In genomic region chr8:111312758-111313162, GRCm38 (mm10) we compare ENCODE assay signal across 9 mouse cellular contexts. TPM values are rescaled to one million over a fixed set of nuclear protein-coding genes. Genes with fewer than 3 reads are reported as not detected.
DNase-seq lines count a peak whose midpoint lies in the region; ATAC-seq and TF ChIP-seq lines count a peak whose summit lies in the region.
"Had no signal": no experiment of that assay in that cellular context is flagged by ENCODE, and none has a peak within 500 bp of the region (broad histone marks: within the 10 kb centered on the region; RNA-seq: fewer than 3 reads in every experiment).

No protein-coding gene starts in this region.

- DNase-seq in heart, adult 11 months = peak; percentile 84
- DNase-seq in heart, adult 18-20 months = no peak
- peak; percentile 20 for DNase-seq in CH12.LX (ENCODE audit: extremely low read depth)
- peak; percentile 42 for DNase-seq in c-Kit-negative CD71-positive TER-119-positive erythroid progenitor cells, embryonic 14.5 days (ENCODE audit: low read depth, low spot score)
- no peak for DNase-seq in kidney, adult 8-10 months
- DNase-seq in right cerebral cortex, postnatal 25 days = no peak
- DNase-seq: gastrocnemius, postnatal 25 days had no signal

- ATAC-seq in liver, embryonic 16.5 days (ENCODE audit: low read depth) = peak; percentile 97
- no peak for ATAC-seq in forebrain, embryonic 15.5 days (replicated peaks)

- peaks cover 15% of the 10 kb centered on the region for H3K27me3 ChIP-seq in CH12.LX (replicated peaks)
- H3K27me3 ChIP-seq in liver, embryonic 16.5 days (ENCODE audit: control insufficient read depth, insufficient read depth, low read depth, low read length) = no peaks in the 10 kb centered on the region
- H3K27me3 ChIP-seq in forebrain, embryonic 15.5 days = no peaks in the 10 kb centered on the region

- peaks cover 2% of the 10 kb centered on the region for H3K9me3 ChIP-seq in CH12.LX (replicated peaks; ENCODE audit: low read length)
- no peaks in the 10 kb centered on the region for H3K9me3 ChIP-seq in liver, embryonic 16.5 days (replicated peaks; ENCODE audit: control insufficient read depth, low read length)
- H3K9me3 ChIP-seq in forebrain, embryonic 15.5 days = no peaks in the 10 kb centered on the region

- no peak overlapping the region for H3K4me2 ChIP-seq in CH12.LX (ENCODE audit: insufficient read depth, low read depth, poor library complexity, severe bottlenecking)
- H3K4me2 ChIP-seq in liver, embryonic 16.5 days (ENCODE audit: low read depth, low read length) = no peak overlapping the region
- no peak overlapping the region for H3K4me2 ChIP-seq in forebrain, embryonic 15.5 days (replicated peaks)

- no peak overlapping the region for H3K27ac ChIP-seq in CH12.LX (ENCODE audit: insufficient read depth, low read depth)
- peak overlapping the region; percentile 46; the same call in 1 of the 2 replicates for H3K27ac ChIP-seq in liver, embryonic 16.5 days (ENCODE audit: low read length)
- no peak overlapping the region for H3K27ac ChIP-seq in forebrain, embryonic 15.5 days (replicated peaks)

- in situ Hi-C loops in CH12.LX (cut with MboI; ENCODE audit: low pct_ligation_motif_present, low pct_unique_long_range_greater_than_20kb, low sequenced_read_pairs) = no loop called here

- H3K9ac ChIP-seq in CH12.LX (ENCODE audit: insufficient read depth, low read depth) = no peak overlapping the region
- H3K9ac ChIP-seq in liver, embryonic 16.5 days (ENCODE audit: low read depth, low read length) = no peak overlapping the region
- no peak overlapping the region for H3K9ac ChIP-seq in forebrain, embryonic 15.5 days (replicated peaks)

- peaks cover 0 to 7% of the 10 kb centered on the region in 2 experiments for H3K36me3 ChIP-seq in CH12.LX (replicated peaks in 1 of 2; ENCODE audit: control insufficient read depth in 1 of 2, insufficient read depth in 1 of 2, low read length in 1 of 2)
- H3K36me3 ChIP-seq in liver, embryonic 16.5 days (ENCODE audit: control insufficient read depth, insufficient read depth) = no peaks in the 10 kb centered on the region
- no peaks in the 10 kb centered on the region for H3K36me3 ChIP-seq in forebrain, embryonic 15.5 days

- dilution Hi-C loops in CH12.LX (cut with MboI; ENCODE audit: extremely low pct_ligation_motif_present, extremely low pct_unique_long_range_greater_than_20kb, low sequenced_read_pairs) = no loop called here

- WGBS in liver, embryonic 16.5 days (ENCODE audit: insufficient replicate concordance) = 24% methylated on average over 3 of the region's 3 CpGs
- 76% methylated on average over 3 of the region's 3 CpGs for WGBS in forebrain, embryonic 15.5 days

- peak; percentile 33 to 49; a peak in 3 of 4 replicates for TF ChIP-seq CTCF in CH12.LX (conservative IDR thresholded peaks at IDR 0.05 in 1 of 2, IDR thresholded peaks at IDR 0.05 in 1 of 2; ENCODE audit: low read depth in 2 of 2, low read length in 2 of 2)

- peak; percentile 19 for TF ChIP-seq RAD21 in CH12.LX (IDR thresholded peaks at IDR 0.05; ENCODE audit: low read depth, low read length)

- H3K4me3 ChIP-seq in CH12.LX (replicated peaks in 1 of 3; ENCODE audit: low read depth in 2 of 3, low read length in 2 of 3, poor library complexity in 1 of 3) = no peak overlapping the region
- no peak overlapping the region for H3K4me3 ChIP-seq in liver, embryonic 16.5 days (ENCODE audit: low read depth, low read length)
- no peak overlapping the region for H3K4me3 ChIP-seq in forebrain, embryonic 15.5 days

- TF ChIP-seq POLR2A in CH12.LX (IDR thresholded peaks at IDR 0.05; ENCODE audit: low read depth, low read length) = no peak

- no peak for TF ChIP-seq EP300 in CH12.LX (IDR thresholded peaks at IDR 0.05; ENCODE audit: low read length)

- no peaks in the 10 kb centered on the region for H3K4me1 ChIP-seq in CH12.LX (ENCODE audit: control insufficient read depth in 1 of 2, insufficient read depth in 2 of 2)
- H3K4me1 ChIP-seq in liver, embryonic 16.5 days (ENCODE audit: control insufficient read depth, low read depth, low read length) = peaks cover 9% of the 10 kb centered on the region
- H3K4me1 ChIP-seq in forebrain, embryonic 15.5 days = no peaks in the 10 kb centered on the region

- no peaks in the 10 kb centered on the region for H3K79me2 ChIP-seq in CH12.LX (replicated peaks; ENCODE audit: control insufficient read depth, extremely low read depth, insufficient read depth, poor library complexity, severe bottlenecking)

TF ChIP-seq in CH12.LX, 34 proteins besides CTCF, POLR2A, EP300 and RAD21:
- no peak for TF ChIP-seq CHD2 (IDR thresholded peaks at IDR 0.05; ENCODE audit: low read length)
- TF ChIP-seq SMC3 (IDR thresholded peaks at IDR 0.05; ENCODE audit: low read depth, low read length) = peak; percentile 21; the same call in 1 of the 2 replicates

RNA-seq across cellular contexts. Expression of gene Rfwd3, which starts 12.7 kb away (rescaled TPM):
- total RNA-seq in heart, adult 18-20 months (2021) = 10 to 100 TPM; 15.4 to 18.0 TPM
- total RNA-seq in CH12.LX (2012; rRNA removed) (53.1 and 63.2 TPM in 2 replicates), CH12.LX (2014; rRNA removed) (63.6 and 68.3 TPM in 2 replicates)
- 56.7 and 64.5 TPM in 2 replicates for polyA plus RNA-seq in CH12.LX (2012; ENCODE audit: insufficient read length, low read depth)
- polyA plus RNA-seq in liver, embryonic 16.5 days (2015; fragmentation: Nextera tagmentation; extraction: Ambion mirVana) = 44.6 and 48.2 TPM in 2 replicates
- polyA plus RNA-seq in forebrain, embryonic 15.5 days (2015; fragmentation: Nextera tagmentation; extraction: Ambion mirVana) = 34.3 and 34.9 TPM in 2 replicates

RNA-seq across cellular contexts. Expression of gene Mlkl, which starts 25.2 kb away (rescaled TPM):
- total RNA-seq in heart, adult 18-20 months (2021) = 1 to 10 TPM; 2.7 to 3.2 TPM
- total RNA-seq in CH12.LX (2012; rRNA removed) = 7.9 and 9.2 TPM in 2 replicates
- total RNA-seq in CH12.LX (2014; rRNA removed) = 0.42 and 0.72 TPM in 2 replicates
- polyA plus RNA-seq in CH12.LX (2012; ENCODE audit: insufficient read length, low read depth) = 1.4 and 1.5 TPM in 2 replicates
- polyA plus RNA-seq in liver, embryonic 16.5 days (2015; fragmentation: Nextera tagmentation; extraction: Ambion mirVana) = 2.8 and 3.3 TPM in 2 replicates
- polyA plus RNA-seq in forebrain, embryonic 15.5 days (2015; fragmentation: Nextera tagmentation; extraction: Ambion mirVana) = 0.33 and 0.56 TPM in 2 replicates

RNA-seq across cellular contexts. Expression of gene Glg1, which starts 53.7 kb away (rescaled TPM):
- total RNA-seq in heart, adult 18-20 months (2021) = 10 to 100 TPM; 97.3 to 98.3 TPM
- 19.3 and 21.6 TPM in 2 replicates for total RNA-seq in CH12.LX (2012; rRNA removed)
- 13.6 and 13.8 TPM in 2 replicates for total RNA-seq in CH12.LX (2014; rRNA removed)
- polyA plus RNA-seq in CH12.LX (2012; ENCODE audit: insufficient read length, low read depth) = 32.2 and 32.4 TPM in 2 replicates
- 14.6 and 17.4 TPM in 2 replicates for polyA plus RNA-seq in liver, embryonic 16.5 days (2015; fragmentation: Nextera tagmentation; extraction: Ambion mirVana)
- polyA plus RNA-seq in forebrain, embryonic 15.5 days (2015; fragmentation: Nextera tagmentation; extraction: Ambion mirVana) = 61.8 and 70.8 TPM in 2 replicates

Comparison
In these comparisons a context has a peak if more than half of its experiments do, and no peak if none do; other contexts are left out.
1. DNase-seq: peak in heart, adult 11 months (single experiment), CH12.LX (single experiment) and c-Kit-negative CD71-positive TER-119-positive erythroid progenitor cells, embryonic 14.5 days (single experiment); none in heart, adult 18-20 months (0 of 2), kidney, adult 8-10 months (0 of 2) and right cerebral cortex, postnatal 25 days (single experiment).